Mouse (Mus musculus): ENCODE data around the gene Sbk1.

DNA sequence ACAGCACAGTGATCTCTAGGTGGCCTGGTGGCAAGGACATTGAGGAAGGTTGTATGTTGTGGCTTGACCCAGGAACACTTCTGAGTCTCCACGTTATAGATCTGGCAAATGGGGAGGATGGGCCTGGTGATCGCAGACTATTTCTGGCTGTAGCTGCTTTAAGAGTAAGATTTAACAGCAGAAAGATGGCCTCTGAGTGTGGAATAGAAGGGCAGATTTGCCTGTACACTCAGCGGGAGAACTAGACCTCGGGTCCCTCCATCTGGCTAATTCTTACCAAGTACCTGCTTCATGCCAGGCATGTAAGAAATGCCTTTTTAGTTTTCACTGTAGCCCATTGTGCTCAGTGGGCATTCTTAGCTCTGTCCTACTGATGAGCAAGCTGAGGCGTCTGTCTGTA, 6.4 kb downstream of the Sbk1 start:
- TF ChIP-seq CTCF (IDR thresholded peaks at IDR 0.05; ENCODE audit: low read depth, low read length) (no peak), EP300 (IDR thresholded peaks at IDR 0.05; ENCODE audit: insufficient read depth, low read depth, low read length) (no peak), POLR2A (IDR thresholded peaks at IDR 0.05; ENCODE audit: insufficient read depth, low read length) (no peak)

All from ES-Bruce4 (cell line).